Mouse (Mus musculus) ES-Bruce4 (cell line): ENCODE data around the gene Cdhr3. TPM values are rescaled to one million over a fixed set of nuclear protein-coding genes. Genes with fewer than 3 reads are reported as not detected.

Source experiments
- H3K27ac ChIP-seq: 2 replicates; pipeline ENCODE4 v1.5.1; 2012; ENCODE audit warnings: low read length, inconsistent platforms; ENCODE audit not compliant: insufficient read depth
- H3K27me3 ChIP-seq: 2 replicates; pipeline ENCODE4 v1.6.1; 2012; ENCODE audit warnings: mild to moderate bottlenecking, low read length, inconsistent platforms; ENCODE audit not compliant: control insufficient read depth, poor library complexity, insufficient read depth, severe bottlenecking
- H3K36me3 ChIP-seq: 2 replicates; pipeline ENCODE4 v1.6.1; 2012; ENCODE audit warnings: inconsistent platforms, mild to moderate bottlenecking, low read length, moderate library complexity; ENCODE audit not compliant: control insufficient read depth, poor library complexity, insufficient read depth, severe bottlenecking
- H3K4me1 ChIP-seq: one replicate; pipeline ENCODE4 v1.8.1; 2011; ENCODE audit warnings: low read length; ENCODE audit not compliant: control insufficient read depth, insufficient read depth
- H3K4me3 ChIP-seq: 2 replicates; pipeline ENCODE4 v1.5.1; 2011; ENCODE audit warnings: low read depth, mild to moderate bottlenecking, low read length
- H3K9ac ChIP-seq: 2 replicates; pipeline ENCODE4 v1.6.1; 2012; ENCODE audit warnings: low read depth, mild to moderate bottlenecking, inconsistent platforms; ENCODE audit not compliant: poor library complexity, severe bottlenecking
- H3K9me3 ChIP-seq: replicated peaks from 2 replicates; pipeline ENCODE4 v1.6.1; 2012; ENCODE audit warnings: mild to moderate bottlenecking, low read length, inconsistent platforms; ENCODE audit not compliant: control insufficient read depth, poor library complexity, insufficient read depth, severe bottlenecking
- CTCF ChIP-seq: IDR thresholded peaks from one replicate; pipeline ENCODE4 v1.8.1; 2011; ENCODE audit warnings: low read depth, low read length
- EP300 ChIP-seq: IDR thresholded peaks from 2 replicates; pipeline ENCODE4 v1.6.1; 2011; ENCODE audit warnings: low read depth, low read length; ENCODE audit not compliant: insufficient read depth
- POLR2A ChIP-seq: IDR thresholded peaks from one replicate; pipeline ENCODE4 v1.8.1; 2011; ENCODE audit warnings: low read length; ENCODE audit not compliant: insufficient read depth
- polyA plus RNA-seq: library from polyadenylated mRNA; stranded (reverse); fragments of >200 nt; gene quantifications from 2 replicates; pipeline ENCODE4 v1.2.4, GENCODE M21; 2011; ENCODE audit warnings: low read depth; ENCODE audit not compliant: missing spikeins, insufficient read depth, insufficient read length

Cdhr3 gene
- polyA plus RNA-seq, 1 experiment = not detected

DNA sequence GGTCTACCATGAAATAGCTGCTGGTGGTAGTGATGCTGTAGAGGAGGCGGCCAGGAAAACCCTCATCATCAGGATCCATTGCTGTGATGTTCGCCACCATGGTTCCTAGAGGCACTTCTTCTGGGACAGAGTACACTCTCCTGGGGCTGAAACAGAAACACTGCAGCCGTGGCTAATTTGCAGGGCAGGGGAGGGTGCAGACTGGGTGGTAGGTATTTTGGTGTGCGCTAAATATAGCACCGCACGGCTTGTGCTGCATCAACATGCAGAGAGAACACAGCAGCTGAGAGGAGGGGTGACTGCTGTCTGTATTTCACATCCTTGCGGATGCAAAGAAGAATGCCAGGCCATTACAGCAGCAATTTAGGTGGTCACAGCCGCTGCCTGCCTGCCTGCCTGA lies 31.0 kb downstream of the Cdhr3 start:
- no peak for TF ChIP-seq POLR2A
- Histone ChIP-seq H3K36me3 (no peaks in the 10 kb centered on the region), H3K4me3 (no peak overlapping the region), H3K4me1 (peaks cover 3% of the 10 kb centered on the region), H3K27ac (no peak overlapping the region), H3K27me3 (no peaks in the 10 kb centered on the region), H3K9ac (no peak overlapping the region), H3K9me3 (no peaks in the 10 kb centered on the region)

DNA sequence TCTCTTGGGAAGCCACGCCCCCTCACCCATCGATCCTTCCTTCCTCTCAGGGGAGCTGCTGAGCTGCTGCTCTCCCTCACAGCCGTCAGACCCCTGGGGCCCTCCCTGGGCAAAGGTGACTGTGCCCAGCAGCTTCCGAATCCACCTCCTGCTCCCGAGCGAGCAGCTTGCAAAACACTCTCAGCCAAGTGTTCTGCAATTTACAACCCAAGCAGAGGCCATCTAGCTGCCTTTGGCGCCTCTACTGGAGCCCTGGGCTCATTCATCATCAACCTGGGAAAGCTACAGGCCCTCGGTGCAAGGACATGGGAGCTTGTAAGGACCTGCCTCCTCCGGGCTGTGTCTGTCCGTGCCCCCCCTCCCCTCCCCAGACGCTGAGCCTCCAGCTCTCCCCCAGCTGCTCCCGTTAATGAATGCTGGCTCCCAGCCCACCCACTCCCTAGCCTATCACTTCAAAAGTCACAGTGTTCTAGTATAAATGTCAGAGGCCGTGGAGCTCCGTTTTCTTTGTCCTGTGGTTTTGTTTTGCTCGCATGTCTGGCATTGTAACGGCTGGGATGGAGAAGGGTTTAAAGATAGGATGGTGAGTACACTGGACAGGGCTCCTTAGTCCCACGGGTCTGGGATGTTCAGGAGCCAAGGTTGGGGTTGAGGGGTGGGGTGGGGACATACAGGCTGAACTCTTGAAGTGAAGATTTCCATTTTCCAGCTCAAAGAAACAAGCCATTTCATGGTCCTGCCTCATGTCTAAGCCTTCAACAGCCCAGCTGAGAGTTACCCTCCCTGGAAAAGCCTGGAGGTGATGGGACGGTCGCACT lies 35.2 kb downstream of the Cdhr3 start:
- Histone ChIP-seq H3K4me1 (peaks cover 3% of the 10 kb centered on the region), H3K9ac (no peak overlapping the region), H3K9me3 (no peaks in the 10 kb centered on the region), H3K27me3 (no peaks in the 10 kb centered on the region), H3K4me3 (no peak overlapping the region), H3K36me3 (no peaks in the 10 kb centered on the region), H3K27ac (no peak overlapping the region)
- no peak for TF ChIP-seq POLR2A
- TF ChIP-seq EP300 = no peak
- TF ChIP-seq CTCF = peak; percentile 9

DNA sequence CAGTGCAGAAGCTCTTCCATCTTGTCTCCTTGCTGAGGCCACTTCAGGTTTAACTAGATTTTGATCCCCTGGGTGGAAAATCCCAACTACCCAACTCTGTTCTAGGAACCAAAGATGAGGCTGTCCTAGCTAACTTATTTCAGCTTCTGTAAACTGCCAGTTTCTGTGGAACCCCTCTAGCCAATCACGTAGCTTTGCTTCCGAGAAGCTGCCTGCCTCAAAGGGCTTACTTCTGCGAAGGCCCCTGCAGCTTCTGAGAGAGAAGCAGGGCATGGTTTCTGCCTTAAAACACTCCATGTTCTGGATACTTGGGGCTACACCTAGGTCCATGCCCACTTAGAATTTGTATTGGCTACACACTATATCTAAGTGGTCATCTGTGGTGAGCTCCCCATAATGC lies 36.1 kb downstream of the Cdhr3 start:
- TF ChIP-seq EP300 (no peak), CTCF (no peak)
- Histone ChIP-seq H3K9ac (no peak overlapping the region), H3K36me3 (no peaks in the 10 kb centered on the region), H3K27me3 (no peaks in the 10 kb centered on the region), H3K9me3 (no peaks in the 10 kb centered on the region), H3K4me3 (no peak overlapping the region), H3K4me1 (peaks cover under 1% of the 10 kb centered on the region), H3K27ac (no peak overlapping the region)

DNA sequence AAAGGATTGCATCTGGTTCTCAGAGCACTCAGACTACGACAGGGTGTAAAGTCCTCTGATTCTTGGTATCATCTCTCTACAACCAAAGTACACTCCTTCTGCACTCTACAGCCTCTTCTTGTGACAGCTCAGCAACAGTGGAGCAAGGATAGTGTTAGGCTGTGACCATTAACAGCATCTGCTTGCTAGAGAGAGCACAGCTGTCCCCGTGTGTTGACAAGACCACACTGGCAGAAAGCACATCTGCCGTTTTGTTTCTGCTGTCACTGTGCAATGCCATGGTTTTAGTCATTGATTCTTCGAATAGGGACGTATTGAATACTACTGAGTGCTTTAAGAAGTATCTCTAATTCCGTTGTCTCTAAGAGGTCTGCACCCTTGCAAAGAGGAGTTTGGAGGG lies 36.6 kb downstream of the Cdhr3 start:
- TF ChIP-seq EP300 (no peak), CTCF (no peak), POLR2A (no peak)
- Histone ChIP-seq H3K9me3 (no peaks in the 10 kb centered on the region), H3K4me1 (no peaks in the 10 kb centered on the region), H3K4me3 (no peak overlapping the region), H3K27me3 (no peaks in the 10 kb centered on the region), H3K27ac (no peak overlapping the region), H3K9ac (no peak overlapping the region), H3K36me3 (no peaks in the 10 kb centered on the region)

DNA sequence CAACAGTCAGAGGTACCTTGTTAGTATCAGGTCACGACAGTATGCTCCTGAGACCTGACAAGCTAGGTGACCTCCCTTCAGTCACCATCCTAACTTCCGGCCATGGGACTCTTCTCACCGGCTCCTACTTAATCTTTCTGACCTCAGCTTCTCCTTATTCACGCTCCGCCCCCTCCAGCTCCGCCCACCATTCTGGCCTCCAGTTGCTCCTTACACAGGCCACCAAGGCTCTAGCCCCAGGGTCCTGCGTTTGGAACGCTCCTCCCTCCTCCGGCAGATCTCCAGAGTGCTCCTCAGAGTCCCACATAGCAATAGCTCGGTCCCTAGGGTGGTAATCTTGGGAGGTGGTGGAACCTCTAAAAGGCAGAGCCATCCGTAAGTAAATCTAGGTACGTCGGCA lies 38.9 kb downstream of the Cdhr3 start:
- H3K9ac ChIP-seq = no peak overlapping the region
- H3K36me3 ChIP-seq = no peaks in the 10 kb centered on the region
- H3K9me3 ChIP-seq = no peaks in the 10 kb centered on the region
- H3K27ac ChIP-seq = no peak overlapping the region
- no peak overlapping the region for H3K4me3 ChIP-seq
- no peaks in the 10 kb centered on the region for H3K27me3 ChIP-seq
- no peak for TF ChIP-seq CTCF
- H3K4me1 ChIP-seq = no peaks in the 10 kb centered on the region

DNA sequence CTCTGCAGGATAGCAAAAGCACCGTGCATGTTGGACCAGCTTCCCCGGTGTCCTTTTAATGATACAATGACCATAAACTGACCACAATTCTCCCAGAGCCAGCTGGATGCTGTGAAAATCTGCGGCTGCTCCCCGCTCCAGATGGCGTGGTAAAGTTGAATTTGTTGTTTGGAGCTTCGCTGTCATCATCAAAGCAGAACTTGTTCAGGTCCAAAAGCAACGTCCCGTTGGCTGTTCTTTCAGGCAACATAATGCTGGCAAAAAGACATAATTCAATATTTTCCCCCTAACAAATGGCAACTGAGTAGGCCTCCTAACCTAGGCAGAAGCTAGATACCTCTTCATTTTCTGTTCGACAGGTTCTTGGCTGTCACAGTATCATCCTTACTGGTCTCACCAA lies 39.4 kb downstream of the Cdhr3 start:
- Histone ChIP-seq H3K9me3 (no peaks in the 10 kb centered on the region), H3K27ac (no peak overlapping the region), H3K4me3 (no peak overlapping the region), H3K27me3 (no peaks in the 10 kb centered on the region), H3K36me3 (no peaks in the 10 kb centered on the region), H3K9ac (no peak overlapping the region), H3K4me1 (no peaks in the 10 kb centered on the region)
- TF ChIP-seq EP300 = no peak

DNA sequence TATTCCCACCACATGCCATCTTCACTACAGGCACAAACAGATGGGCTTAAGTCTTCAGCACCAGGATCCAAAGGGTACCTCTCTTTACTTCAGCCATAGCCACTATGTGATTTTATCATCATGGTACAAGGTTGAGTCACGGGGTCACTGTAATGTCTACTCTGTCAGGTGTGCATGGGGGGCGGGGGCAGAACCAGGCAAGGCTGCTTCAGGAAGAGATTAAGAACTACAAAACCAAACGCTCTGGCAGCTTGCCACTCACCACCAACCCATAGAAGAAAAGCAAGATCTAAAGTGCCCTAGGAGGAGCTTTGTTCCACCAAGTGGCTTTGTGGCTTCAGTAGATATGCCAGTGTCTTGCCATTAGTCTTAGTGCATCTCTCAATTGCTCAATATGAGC lies 44.3 kb downstream of the Cdhr3 start:
- TF ChIP-seq EP300 = no peak
- no peak for TF ChIP-seq POLR2A
- no peak for TF ChIP-seq CTCF
- Histone ChIP-seq H3K4me3 (no peak overlapping the region), H3K27ac (no peak overlapping the region)

More for the DNA sequence above, 44.3 kb downstream of the Cdhr3 start:
- H3K36me3 ChIP-seq = no peaks in the 10 kb centered on the region
- H3K27me3 ChIP-seq = no peaks in the 10 kb centered on the region
- no peak overlapping the region for H3K9ac ChIP-seq
- no peaks in the 10 kb centered on the region for H3K4me1 ChIP-seq
- no peaks in the 10 kb centered on the region for H3K9me3 ChIP-seq
